In genomic region chr7:70365401-70365811, GRCm38 (mm10) we compare ENCODE assay signal across 9 mouse cellular contexts. TPM values are rescaled to one million over a fixed set of nuclear protein-coding genes. Genes with fewer than 3 reads are reported as not detected.
DNase-seq lines count a peak whose midpoint lies in the region; ATAC-seq lines count a peak whose summit lies in the region.
"Had no signal": no experiment of that assay in that cellular context is flagged by ENCODE, and none has a peak within 500 bp of the region (broad histone marks: within the 10 kb centered on the region; RNA-seq: fewer than 3 reads in every experiment).

No protein-coding gene starts in this region.

- peak overlapping the region; percentile 53 for H3K4me3 ChIP-seq in heart, embryonic 15.5 days
- H3K4me3 ChIP-seq in neural tube, embryonic 12.5 days: peak overlapping the region; percentile 47

- H3K27me3 ChIP-seq in heart, embryonic 15.5 days: peaks cover 69% of the 10 kb centered on the region
- peaks cover 19% of the 10 kb centered on the region for H3K27me3 ChIP-seq in neural tube, embryonic 12.5 days (replicated peaks)
- H3K27me3 ChIP-seq: Patski had no signal

- no peaks in the 10 kb centered on the region for H3K9me3 ChIP-seq in heart, embryonic 15.5 days (replicated peaks)
- H3K9me3 ChIP-seq in neural tube, embryonic 12.5 days: no peaks in the 10 kb centered on the region

- H3K4me2 ChIP-seq in heart, embryonic 15.5 days: peak overlapping the region; percentile 54
- peak overlapping the region; percentile 73 for H3K4me2 ChIP-seq in neural tube, embryonic 12.5 days (replicated peaks)

- H3K9ac ChIP-seq in heart, embryonic 15.5 days: peak overlapping the region; percentile 53
- H3K9ac ChIP-seq in neural tube, embryonic 12.5 days: peak overlapping the region; percentile 67

- peaks cover 14% of the 10 kb centered on the region for H3K4me1 ChIP-seq in heart, embryonic 15.5 days (replicated peaks)
- H3K4me1 ChIP-seq in neural tube, embryonic 12.5 days: peaks cover 26% of the 10 kb centered on the region

- DNase-seq in layer of hippocampus, postnatal 10 days (ENCODE audit: low spot score in 2 of 2): peak; percentile 46 to 68
- no peak for DNase-seq in layer of hippocampus, adult 9-11 months
- DNase-seq in adrenal gland, postnatal 36 days: peak; percentile 71 to 76
- DNase-seq in kidney, postnatal 25 days: peak; percentile 71 to 82
- DNase-seq in gastrocnemius, adult 18-20 months (ENCODE audit: low spot score): no peak

- H3K36me3 ChIP-seq in heart, embryonic 15.5 days: no peaks in the 10 kb centered on the region
- no peaks in the 10 kb centered on the region for H3K36me3 ChIP-seq in neural tube, embryonic 12.5 days

- ATAC-seq in heart, embryonic 15.5 days (replicated peaks; ENCODE audit: insufficient number of reproducible peaks, insufficient read depth, low FRiP score, low read depth): no peak
- ATAC-seq in neural tube, embryonic 12.5 days (ENCODE audit: low FRiP score, low read depth): no peak
- no peak for ATAC-seq in erythroid progenitor cell, adult 5-6 weeks (replicated peaks; ENCODE audit: low FRiP score, poor library complexity, severe bottlenecking)
- ATAC-seq: Patski had no signal

- WGBS in heart, embryonic 15.5 days: 2% methylated on average over 17 of the region's 17 CpGs
- WGBS in neural tube, embryonic 12.5 days: 0% methylated on average over 17 of the region's 17 CpGs

- H3K27ac ChIP-seq in heart, embryonic 15.5 days: peak overlapping the region; percentile 78
- H3K27ac ChIP-seq in neural tube, embryonic 12.5 days: peak overlapping the region; percentile 78

RNA-seq across cellular contexts. Expression of gene Nr2f2, which starts 1.1 kb away (rescaled TPM):
- total RNA-seq in layer of hippocampus, postnatal 10 days (2021): 10 to 100 TPM; 59.5 to 66.7 TPM
- 100 to 1,000 TPM in 1 of 2 experiments, 10 to 100 TPM in 1; 99.5 to 128 TPM for total RNA-seq in adrenal gland, postnatal 36 days (2021)
- polyA plus RNA-seq in heart, embryonic 15.5 days (2015; fragmentation: Nextera tagmentation; extraction: Ambion mirVana): 25.1 and 27.6 TPM in 2 replicates
- polyA plus RNA-seq in neural tube, embryonic 12.5 days (2016; fragmentation: Nextera tagmentation; extraction: Ambion mirVana): 101 and 103 TPM in 2 replicates
- total RNA-seq in erythroid progenitor cell, adult 5-6 weeks (2015; ENCODE audit: low replicate concordance): not detected in 2 replicates
- total RNA-seq in erythroid progenitor cell, adult 5-6 weeks (2017; ENCODE audit: low replicate concordance): not detected in 2 replicates
- 10 to 100 TPM; 18.6 to 25.1 TPM for total RNA-seq in gastrocnemius, adult 18-20 months (2021)

Comparison
In these comparisons a context has a peak if more than half of its experiments do, and no peak if none do; other contexts are left out.
1. DNase-seq: peak in layer of hippocampus, postnatal 10 days (2 of 2), adrenal gland, postnatal 36 days (2 of 2) and kidney, postnatal 25 days (2 of 2); none in layer of hippocampus, adult 9-11 months (single experiment) and gastrocnemius, adult 18-20 months (single experiment).
2. RNA of gene Nr2f2, which starts 1.1 kb away (total RNA-seq): 99.5 to 128 TPM in adrenal gland, postnatal 36 days, 59.5 to 66.7 TPM in layer of hippocampus, postnatal 10 days and 18.6 to 25.1 TPM in gastrocnemius, adult 18-20 months; not detected in erythroid progenitor cell, adult 5-6 weeks; every median in the first group is over 10 times any median in the second.